Mouse (Mus musculus) intestine, embryonic 16.5 days (tissue): Measurements from ENCODE around the gene Hoxd10. TPM values are rescaled to one million over a fixed set of nuclear protein-coding genes. Genes with fewer than 3 reads are reported as not detected.
A peak's percentile ranks its signal among the peaks of the same experiment; 100 is the strongest.

ENCODE experiments used
- ATAC-seq: fragments of 200-750 bp; cut with Nextera tagmentation; 2 replicates; pipeline ENCODE4 v1.8.0; 2017; ENCODE audit warnings: moderate TSS enrichment, moderate library complexity
- H3K27ac ChIP-seq: fragments of 300-500 bp; sonication (generic); 2 replicates; pipeline ENCODE4 v1.5.1; 2014; ENCODE audit warnings: mild to moderate bottlenecking, low read length
- H3K27me3 ChIP-seq: fragments of 300-500 bp; sonication (generic); replicated peaks from 2 replicates; pipeline ENCODE4 v1.6.1; 2014; ENCODE audit warnings: low read length, control low read depth, mixed read lengths; ENCODE audit not compliant: control insufficient read depth, insufficient read depth
- H3K36me3 ChIP-seq: fragments of 300-500 bp; sonication (generic); 2 replicates; pipeline ENCODE4 v1.6.1; 2014; ENCODE audit warnings: low read length, control low read depth; ENCODE audit not compliant: control insufficient read depth, insufficient read depth
- H3K4me1 ChIP-seq: fragments of 300-500 bp; sonication (generic); 2 replicates; pipeline ENCODE4 v1.6.1; 2014; ENCODE audit warnings: low read length, control low read depth, mixed read lengths; ENCODE audit not compliant: control insufficient read depth, insufficient read depth
- H3K4me2 ChIP-seq: fragments of 300-500 bp; sonication (generic); 2 replicates; pipeline ENCODE4 v1.6.1; 2014; ENCODE audit warnings: low read depth, low read length, control low read depth
- H3K4me3 ChIP-seq: fragments of 300-500 bp; sonication (generic); 2 replicates; pipeline ENCODE4 v1.5.1; 2014; ENCODE audit warnings: mild to moderate bottlenecking, low read length
- H3K9ac ChIP-seq: fragments of 300-500 bp; sonication (generic); 2 replicates; pipeline ENCODE4 v1.6.1; 2014; ENCODE audit warnings: low read depth, low read length
- H3K9me3 ChIP-seq: fragments of 300-500 bp; sonication (generic); 2 replicates; pipeline ENCODE4 v1.6.1; 2016; ENCODE audit warnings: low read length, control low read depth; ENCODE audit not compliant: control insufficient read depth
- WGBS: fragments of 180-500 bp; shearing (Covaris S2); extraction: QIAGEN DNeasy Blood & Tissue Kit; methylation state at CpG from one replicate; pipeline ENCODE4 v1.1.7; 2014; 5-methylcytosine and 5-hydroxymethylcytosine counted together
- polyA plus RNA-seq: library from polyadenylated mRNA; unstranded; fragments of >200 nt; fragmentation: Nextera tagmentation; extraction: Ambion mirVana; gene quantifications from 2 replicates; pipeline ENCODE4 v1.2.1, GENCODE M21; 2015

The Hoxd10 gene
- polyA plus RNA-seq, 1 experiment from 2014 or later: 4.4 TPM

- ATAC-seq: peak; percentile 66
- Histone ChIP-seq H3K4me3 (no peak overlapping the region), H3K9ac (no peak overlapping the region), H3K9me3 (no peaks in the 10 kb centered on the region), H3K4me1 (peaks cover 15% of the 10 kb centered on the region; the same call in 1 of the 2 replicates), H3K27me3 (peaks cover 66% of the 10 kb centered on the region), H3K36me3 (no peaks in the 10 kb centered on the region), H3K27ac (no peak overlapping the region), H3K4me2 (no peak overlapping the region)
- 45% methylated on average over 7 of the region's 7 CpGs for WGBS
These were observed 32.7 kb downstream of the Hoxd10 start for GRCm38 (mm10) chr2:74724244-74725015.

GRCm38 (mm10) chr2:74725171-74725570, 33.4 kb downstream of the Hoxd10 start:
- Histone ChIP-seq H3K9me3 (no peaks in the 10 kb centered on the region), H3K27ac (no peak overlapping the region), H3K4me2 (no peak overlapping the region), H3K9ac (no peak overlapping the region), H3K27me3 (peaks cover 63% of the 10 kb centered on the region), H3K4me1 (peaks cover 15% of the 10 kb centered on the region; the same call in 1 of the 2 replicates), H3K4me3 (no peak overlapping the region), H3K36me3 (no peaks in the 10 kb centered on the region)
- ATAC-seq: no peak
- WGBS: 48% methylated on average over 17 of the region's 17 CpGs

GRCm38 (mm10) chr2:74726551-74726950, 34.8 kb downstream of the Hoxd10 start, which contains the start of gene Gm28230:
Gene Gm28230, plus strand, starts transcription at chr2:74726728.
- no peak for ATAC-seq
- H3K36me3 ChIP-seq: no peaks in the 10 kb centered on the region
- peak within 1 kb of the TSS; percentile 49 for H3K4me2 ChIP-seq
- peaks cover 11% of the 10 kb centered on the region; the same call in 1 of the 2 replicates for H3K4me1 ChIP-seq
- H3K9me3 ChIP-seq: no peaks in the 10 kb centered on the region
- WGBS: 49% methylated on average over 5 of the region's 5 CpGs
- H3K27me3 ChIP-seq: peaks cover 68% of the 10 kb centered on the region
- peak within 1 kb of the TSS; percentile 33; the same call in 1 of the 2 replicates for H3K27ac ChIP-seq
- H3K4me3 ChIP-seq: peak within 1 kb of the TSS; percentile 41
- H3K9ac ChIP-seq: peak within 1 kb of the TSS; percentile 56

- Histone ChIP-seq H3K9me3 (no peaks in the 10 kb centered on the region), H3K4me3 (peak overlapping the region; percentile 41), H3K27ac (peak overlapping the region; percentile 33; the same call in 1 of the 2 replicates), H3K4me2 (peak overlapping the region; percentile 49), H3K4me1 (peaks cover 11% of the 10 kb centered on the region; the same call in 1 of the 2 replicates), H3K9ac (peak overlapping the region; percentile 56), H3K36me3 (no peaks in the 10 kb centered on the region), H3K27me3 (peaks cover 70% of the 10 kb centered on the region)
- no peak for ATAC-seq
- WGBS: 17% methylated on average over 43 of the region's 43 CpGs
These were observed 35.4 kb downstream of the Hoxd10 start for GRCm38 (mm10) chr2:74726973-74727639.

- Histone ChIP-seq H3K4me1 (peaks cover 11% of the 10 kb centered on the region; the same call in 1 of the 2 replicates), H3K4me2 (peak overlapping the region; percentile 49), H3K36me3 (no peaks in the 10 kb centered on the region), H3K9ac (peak overlapping the region; percentile 56), H3K27ac (peak overlapping the region; percentile 33; the same call in 1 of the 2 replicates), H3K4me3 (peak overlapping the region; percentile 41), H3K9me3 (no peaks in the 10 kb centered on the region), H3K27me3 (peaks cover 67% of the 10 kb centered on the region)
- 23% methylated on average over 25 of the region's 25 CpGs for WGBS
- ATAC-seq: no peak
These were observed 36.0 kb downstream of the Hoxd10 start for GRCm38 (mm10) chr2:74727640-74728302.

- Histone ChIP-seq H3K27ac (no peak overlapping the region), H3K9me3 (no peaks in the 10 kb centered on the region), H3K36me3 (no peaks in the 10 kb centered on the region), H3K27me3 (peaks cover 65% of the 10 kb centered on the region), H3K9ac (peak overlapping the region; percentile 37; the same call in 1 of the 2 replicates), H3K4me3 (peak overlapping the region; percentile 24), H3K4me1 (peaks cover 11% of the 10 kb centered on the region; the same call in 1 of the 2 replicates), H3K4me2 (peak overlapping the region; percentile 6; the same call in 1 of the 2 replicates)
- no peak for ATAC-seq
- 48% methylated on average over 13 of the region's 13 CpGs for WGBS
These were observed 36.6 kb downstream of the Hoxd10 start for GRCm38 (mm10) chr2:74728303-74728680.

GRCm38 (mm10) chr2:74730331-74730730, 38.6 kb downstream of the Hoxd10 start:
- H3K27ac ChIP-seq: no peak overlapping the region
- peaks cover 67% of the 10 kb centered on the region for H3K27me3 ChIP-seq
- H3K4me2 ChIP-seq: no peak overlapping the region
- no peak overlapping the region for H3K9ac ChIP-seq
- H3K4me3 ChIP-seq: no peak overlapping the region
- ATAC-seq: no peak
- no peaks in the 10 kb centered on the region for H3K9me3 ChIP-seq
- H3K36me3 ChIP-seq: no peaks in the 10 kb centered on the region
- peaks cover 3% of the 10 kb centered on the region; the same call in 1 of the 2 replicates for H3K4me1 ChIP-seq
- WGBS: 38% methylated on average over 8 of the region's 8 CpGs

GRCm38 (mm10) chr2:74731055-74731454, 39.3 kb downstream of the Hoxd10 start:
- ATAC-seq: no peak
- Histone ChIP-seq H3K4me1 (peaks cover 3% of the 10 kb centered on the region; the same call in 1 of the 2 replicates), H3K27me3 (peaks cover 69% of the 10 kb centered on the region), H3K27ac (no peak overlapping the region), H3K4me2 (no peak overlapping the region), H3K9me3 (no peaks in the 10 kb centered on the region), H3K9ac (no peak overlapping the region), H3K4me3 (no peak overlapping the region), H3K36me3 (no peaks in the 10 kb centered on the region)
